Mouse (Mus musculus) forebrain, embryonic 10.5 days (tissue): Measurements from ENCODE around the gene Cacna1g. TPM values are rescaled to one million over a fixed set of nuclear protein-coding genes. Genes with fewer than 3 reads are reported as not detected.
A peak's percentile ranks its signal among the peaks of the same experiment; 100 is the strongest.

Source experiments
- DNase-seq: peaks from one replicate; pipeline ENCODE4 v3.0.0-alpha.2; 2017; ENCODE audit warnings: low spot score; ENCODE audit errors: extremely low spot score
- H3K27ac ChIP-seq: fragments of 300-500 bp; sonication (generic); 2 replicates; pipeline ENCODE4 v1.5.1; 2016; ENCODE audit warnings: mild to moderate bottlenecking
- H3K27me3 ChIP-seq: fragments of 300-500 bp; sonication (generic); 2 replicates; pipeline ENCODE4 v1.6.1; 2016; ENCODE audit warnings: mild to moderate bottlenecking; ENCODE audit not compliant: poor library complexity, severe bottlenecking
- H3K36me3 ChIP-seq: fragments of 300-500 bp; sonication (generic); replicated peaks from 2 replicates; pipeline ENCODE4 v1.6.1; 2016; ENCODE audit warnings: mild to moderate bottlenecking, moderate library complexity
- H3K4me1 ChIP-seq: fragments of 300-500 bp; sonication (generic); 2 replicates; pipeline ENCODE4 v1.6.1; 2016
- H3K4me3 ChIP-seq: fragments of 300-500 bp; sonication (generic); 2 replicates; pipeline ENCODE4 v1.5.1; 2016; ENCODE audit warnings: mild to moderate bottlenecking, moderate library complexity
- H3K9me3 ChIP-seq: fragments of 300-500 bp; sonication (generic); 2 replicates; pipeline ENCODE4 v1.6.1; 2016; ENCODE audit warnings: mild to moderate bottlenecking, moderate library complexity
- WGBS: fragments of 180-500 bp; shearing (Covaris S2); methylation state at CpG from one replicate; pipeline ENCODE4 v1.1.7; 2016; 5-methylcytosine and 5-hydroxymethylcytosine counted together
- polyA plus RNA-seq: library from polyadenylated mRNA; unstranded; fragments of >200 nt; fragmentation: Nextera tagmentation; extraction: Ambion mirVana; gene quantifications from 2 replicates; pipeline ENCODE4 v1.2.1, GENCODE M21; 2016

Cacna1g gene
- polyA plus RNA-seq, 1 experiment from 2014 or later = 7.0 TPM

GRCm38 (mm10) chr11:94474544-94474910 is 529 bp upstream of the Cacna1g start:
- no peak for DNase-seq
- Histone ChIP-seq H3K4me3 (peak overlapping the region; percentile 79), H3K9me3 (no peaks in the 10 kb centered on the region), H3K4me1 (peaks cover 74% of the 10 kb centered on the region), H3K27me3 (peaks cover 96% of the 10 kb centered on the region), H3K36me3 (no peaks in the 10 kb centered on the region), H3K27ac (peak overlapping the region; percentile 94)
- 2% methylated on average over 11 of the region's 11 CpGs for WGBS

- Histone ChIP-seq H3K27ac (peak overlapping the region; percentile 94), H3K36me3 (no peaks in the 10 kb centered on the region), H3K27me3 (peaks cover 84% of the 10 kb centered on the region), H3K4me1 (peaks cover 88% of the 10 kb centered on the region), H3K9me3 (no peaks in the 10 kb centered on the region), H3K4me3 (peak overlapping the region; percentile 79)
- peak; percentile 61 for DNase-seq
- under 1% methylated on average over 52 of the region's 52 CpGs for WGBS
Measured at GRCm38 (mm10) chr11:94472916-94473706, 887 bp downstream of the Cacna1g start.

- peaks cover 79% of the 10 kb centered on the region for H3K27me3 ChIP-seq
- DNase-seq = no peak
Measured at GRCm38 (mm10) chr11:94472585-94472915, 1.4 kb downstream of the Cacna1g start.

GRCm38 (mm10) chr11:94471740-94472584 is 2.0 kb downstream of the Cacna1g start:
- 2% methylated on average over 17 of the region's 17 CpGs for whole genome bisulfite sequencing
- DNase-seq = peak; percentile 36
- Histone ChIP-seq H3K4me3 (peak overlapping the region; percentile 79), H3K27me3 (peaks cover 73% of the 10 kb centered on the region), H3K27ac (peak overlapping the region; percentile 94), H3K9me3 (no peaks in the 10 kb centered on the region), H3K4me1 (peaks cover 94% of the 10 kb centered on the region), H3K36me3 (no peaks in the 10 kb centered on the region)

More at GRCm38 (mm10) chr11:94472585-94472915, 1.4 kb downstream of the Cacna1g start:
- under 1% methylated on average over 15 of the region's 15 CpGs for WGBS
- H3K27ac ChIP-seq = peak overlapping the region; percentile 94
- H3K4me3 ChIP-seq = peak overlapping the region; percentile 79
- no peaks in the 10 kb centered on the region for H3K9me3 ChIP-seq
- peaks cover 89% of the 10 kb centered on the region for H3K4me1 ChIP-seq
- H3K36me3 ChIP-seq = no peaks in the 10 kb centered on the region

GRCm38 (mm10) chr11:94470391-94470790 is 3.6 kb downstream of the Cacna1g start:
- peak; percentile 49 for DNase-seq
- Histone ChIP-seq H3K27me3 (peaks cover 57% of the 10 kb centered on the region), H3K4me3 (peak overlapping the region; percentile 79), H3K4me1 (peaks cover 99% of the 10 kb centered on the region), H3K27ac (peak overlapping the region; percentile 94), H3K9me3 (no peaks in the 10 kb centered on the region), H3K36me3 (peaks cover 8% of the 10 kb centered on the region; the same call in 1 of the 2 replicates)
- 26% methylated on average over 7 of the region's 7 CpGs for WGBS

- peaks cover 99% of the 10 kb centered on the region for H3K4me1 ChIP-seq
- 4% methylated on average over 8 of the region's 9 CpGs for WGBS
- peak overlapping the region; percentile 94 for H3K27ac ChIP-seq
- peaks cover 8% of the 10 kb centered on the region; the same call in 1 of the 2 replicates for H3K36me3 ChIP-seq
- peaks cover 47% of the 10 kb centered on the region for H3K27me3 ChIP-seq
- H3K9me3 ChIP-seq = no peaks in the 10 kb centered on the region
- peak overlapping the region; percentile 79 for H3K4me3 ChIP-seq
- DNase-seq = no peak
Measured at GRCm38 (mm10) chr11:94469136-94470064, 4.6 kb downstream of the Cacna1g start.

- peak; percentile 85 for DNase-seq
- peaks cover 95% of the 10 kb centered on the region for H3K4me1 ChIP-seq
- H3K9me3 ChIP-seq = no peaks in the 10 kb centered on the region
- peak overlapping the region; percentile 79 for H3K4me3 ChIP-seq
- WGBS = 19% methylated on average over 4 of the region's 4 CpGs
- peaks cover 10% of the 10 kb centered on the region; the same call in 1 of the 2 replicates for H3K36me3 ChIP-seq
- peak overlapping the region; percentile 94 for H3K27ac ChIP-seq
- peaks cover 40% of the 10 kb centered on the region for H3K27me3 ChIP-seq
Measured at GRCm38 (mm10) chr11:94468582-94469064, 5.4 kb downstream of the Cacna1g start.

GRCm38 (mm10) chr11:94466333-94466855 is 7.6 kb downstream of the Cacna1g start:
- WGBS = 92% methylated on average over 17 of the region's 17 CpGs
- peak overlapping the region; percentile 62 for H3K27ac ChIP-seq
- DNase-seq = no peak
- no peaks in the 10 kb centered on the region for H3K9me3 ChIP-seq
- H3K4me3 ChIP-seq = no peak overlapping the region
- peaks cover 27% of the 10 kb centered on the region for H3K36me3 ChIP-seq
- H3K4me1 ChIP-seq = peaks cover 73% of the 10 kb centered on the region
- peaks cover 17% of the 10 kb centered on the region for H3K27me3 ChIP-seq

- Histone ChIP-seq H3K4me3 (no peak overlapping the region), H3K36me3 (peaks cover 42% of the 10 kb centered on the region), H3K27ac (0 out of 2 replicates have a peak overlapping the region, but pooled peaks have one; percentile 48), H3K9me3 (no peaks in the 10 kb centered on the region), H3K27me3 (no peaks in the 10 kb centered on the region), H3K4me1 (peaks cover 68% of the 10 kb centered on the region)
- 40% methylated on average over 2 of the region's 2 CpGs for WGBS
- no peak for DNase-seq
Measured at GRCm38 (mm10) chr11:94464170-94464569, 9.8 kb downstream of the Cacna1g start.

- peaks cover 62% of the 10 kb centered on the region for H3K36me3 ChIP-seq
- H3K4me3 ChIP-seq = no peak overlapping the region
- no peaks in the 10 kb centered on the region for H3K27me3 ChIP-seq
- no peak for DNase-seq
- no peaks in the 10 kb centered on the region for H3K9me3 ChIP-seq
- peaks cover 58% of the 10 kb centered on the region for H3K4me1 ChIP-seq
- no peak overlapping the region for H3K27ac ChIP-seq
- WGBS = 92% methylated on average over 11 of the region's 11 CpGs
Measured at GRCm38 (mm10) chr11:94461856-94462255, 12.1 kb downstream of the Cacna1g start.

- peaks cover 76% of the 10 kb centered on the region for H3K36me3 ChIP-seq
- no peak overlapping the region for H3K4me3 ChIP-seq
- H3K27ac ChIP-seq = no peak overlapping the region
- no peak for DNase-seq
- WGBS = 87% methylated on average over 15 of the region's 15 CpGs
- no peaks in the 10 kb centered on the region for H3K9me3 ChIP-seq
- peaks cover 50% of the 10 kb centered on the region for H3K4me1 ChIP-seq
- H3K27me3 ChIP-seq = peaks cover 6% of the 10 kb centered on the region; the same call in 1 of the 2 replicates
Measured at GRCm38 (mm10) chr11:94457001-94457400, 17.0 kb downstream of the Cacna1g start.
